Mouse (Mus musculus): ENCODE data around the gene Sipa1l3.
A peak's percentile ranks its signal among the peaks of the same experiment; 100 is the strongest.

The Sipa1l3 gene

GRCm38 (mm10) chr7:29282074-29282554 is 236.3 kb downstream of the Sipa1l3 start:
- DNase-seq (ENCODE audit: low spot score), result no peak

GRCm38 (mm10) chr7:29281201-29282073 is 237.0 kb downstream of the Sipa1l3 start, which contains the start of gene Spint2:
Gene Spint2, minus strand, starts transcription at chr7:29281912.
- peak; percentile 89 for DNase-seq (ENCODE audit: low spot score)

GRCm38 (mm10) chr7:29280801-29281200 is 237.6 kb downstream of the Sipa1l3 start:
- DNase-seq (ENCODE audit: low spot score), result no peak

GRCm38 (mm10) chr7:29279924-29280323 is 238.5 kb downstream of the Sipa1l3 start:
- DNase-seq (ENCODE audit: low spot score), result no peak

GRCm38 (mm10) chr7:29279261-29279660 is 239.2 kb downstream of the Sipa1l3 start:
- no peak for DNase-seq (ENCODE audit: low spot score)

- DNase-seq (ENCODE audit: low spot score), result no peak
Observed at GRCm38 (mm10) chr7:29277510-29277909, 240.9 kb downstream of the Sipa1l3 start.

GRCm38 (mm10) chr7:29276715-29277114 is 241.7 kb downstream of the Sipa1l3 start:
- no peak for DNase-seq (ENCODE audit: low spot score)

- DNase-seq (ENCODE audit: low spot score), result no peak
Observed at GRCm38 (mm10) chr7:29271687-29272465, 246.6 kb downstream of the Sipa1l3 start.

- no peak for DNase-seq (ENCODE audit: low spot score)
Observed at GRCm38 (mm10) chr7:29270445-29270844, 248.0 kb downstream of the Sipa1l3 start.
